Mouse (Mus musculus) layer of hippocampus, adult 8-10 months (tissue): Measurements from ENCODE around the gene Lemd1. TPM values are rescaled to one million over a fixed set of nuclear protein-coding genes. Genes with fewer than 3 reads are reported as not detected.

ENCODE experiments used
- DNase-seq, 2 experiments: peaks; one replicate each; pipeline ENCODE4 v3.0.0; 2022; ENCODE audit warnings: low spot score in 2 of 2
- total RNA-seq, 4 experiments: library from RNA; stranded (reverse); gene quantifications; 2 replicates each; pipeline ENCODE4 v1.2.4; 2022

The Lemd1 gene
- total RNA-seq, 4 experiments from 2014 or later: 0.30 to 1.3 (median 0.83) TPM

- DNase-seq: no peak
These were observed 96.8 kb downstream of the Lemd1 start for GRCm38 (mm10) chr1:132287991-132288451.

GRCm38 (mm10) chr1:132289965-132290364 is 98.7 kb downstream of the Lemd1 start:
- no peak for DNase-seq

GRCm38 (mm10) chr1:132290921-132291675 is 99.9 kb downstream of the Lemd1 start:
- no peak for DNase-seq

- DNase-seq: no peak
These were observed 100.5 kb downstream of the Lemd1 start for GRCm38 (mm10) chr1:132291706-132292105.

- DNase-seq: no peak
These were observed 101.3 kb downstream of the Lemd1 start for GRCm38 (mm10) chr1:132292318-132293129.

GRCm38 (mm10) chr1:132295506-132295905 is 104.3 kb downstream of the Lemd1 start:
- DNase-seq: no peak

- no peak for DNase-seq
These were observed 104.8 kb downstream of the Lemd1 start for GRCm38 (mm10) chr1:132296051-132296450.

- peak; percentile 55 to 69 for DNase-seq
These were observed 107.2 kb downstream of the Lemd1 start, which contains the start of gene Klhdc8a for GRCm38 (mm10) chr1:132298425-132298800. Gene Klhdc8a, plus strand, starts transcription at chr1:132298626.

GRCm38 (mm10) chr1:132298801-132299464 is 107.7 kb downstream of the Lemd1 start:
- no peak for DNase-seq

- DNase-seq: no peak
These were observed 108.5 kb downstream of the Lemd1 start for GRCm38 (mm10) chr1:132299744-132300143.

GRCm38 (mm10) chr1:132301242-132301641 is 110.0 kb downstream of the Lemd1 start:
- no peak for DNase-seq

GRCm38 (mm10) chr1:132302341-132302866 is 111.2 kb downstream of the Lemd1 start:
- DNase-seq: no peak

GRCm38 (mm10) chr1:132304618-132305214 is 113.5 kb downstream of the Lemd1 start:
- no peak for DNase-seq

- peak in 1 of 2 experiments; percentile 38 for DNase-seq
These were observed 114.9 kb downstream of the Lemd1 start for GRCm38 (mm10) chr1:132306160-132306559.

GRCm38 (mm10) chr1:132306808-132307207 is 115.6 kb downstream of the Lemd1 start:
- DNase-seq: no peak

- DNase-seq: no peak
These were observed 116.7 kb downstream of the Lemd1 start for GRCm38 (mm10) chr1:132307962-132308361.

GRCm38 (mm10) chr1:132308674-132309073 is 117.4 kb downstream of the Lemd1 start:
- DNase-seq: no peak
